Mouse (Mus musculus) brown adipose tissue, adult 24 weeks (tissue): ENCODE data around the gene Focad. TPM values are rescaled to one million over a fixed set of nuclear protein-coding genes. Genes with fewer than 3 reads are reported as not detected.

ENCODE experiments used
- H3K27ac ChIP-seq: fragments of 200-500 bp; replicated peaks from 2 replicates; pipeline ENCODE4 v1.5.1; 2012; ENCODE audit warnings: low read depth, mild to moderate bottlenecking, low read length
- H3K4me1 ChIP-seq: fragments of 200-500 bp; 2 replicates; pipeline ENCODE4 v1.6.1; 2012; ENCODE audit warnings: low read length, mixed read lengths; ENCODE audit not compliant: control insufficient read depth, insufficient read depth, insufficient read length
- H3K4me3 ChIP-seq: fragments of 200-500 bp; 2 replicates; pipeline ENCODE4 v1.5.1; 2012; ENCODE audit warnings: low read depth, mild to moderate bottlenecking, low read length, moderate library complexity; ENCODE audit not compliant: insufficient read depth
- polyA plus RNA-seq: library from polyadenylated mRNA; stranded (reverse); fragments of >200 nt; gene quantifications from 2 replicates; pipeline ENCODE4 v1.2.4, GENCODE M21; 2012; ENCODE audit not compliant: missing spikeins, insufficient read depth, insufficient read length

Focad gene
- polyA plus RNA-seq, 1 experiment, result 9.7 TPM

- no peak overlapping the region for H3K27ac ChIP-seq
- no peak overlapping the region for H3K4me3 ChIP-seq
- H3K4me1 ChIP-seq, result no peaks in the 10 kb centered on the region
These were observed 184.1 kb downstream of the Focad start for GRCm38 (mm10) chr4:88278524-88278923.

GRCm38 (mm10) chr4:88280536-88280935, 186.1 kb downstream of the Focad start:
- Histone ChIP-seq H3K4me3 (no peak overlapping the region), H3K27ac (no peak overlapping the region), H3K4me1 (no peaks in the 10 kb centered on the region)

GRCm38 (mm10) chr4:88295537-88295936, 201.1 kb downstream of the Focad start:
- Histone ChIP-seq H3K4me1 (no peaks in the 10 kb centered on the region), H3K4me3 (no peak overlapping the region), H3K27ac (no peak overlapping the region)

GRCm38 (mm10) chr4:88299551-88299950, 205.1 kb downstream of the Focad start:
- Histone ChIP-seq H3K4me3 (no peak overlapping the region), H3K27ac (no peak overlapping the region), H3K4me1 (no peaks in the 10 kb centered on the region)

- H3K4me1 ChIP-seq, result no peaks in the 10 kb centered on the region
- no peak overlapping the region for H3K27ac ChIP-seq
- no peak overlapping the region for H3K4me3 ChIP-seq
These were observed 206.6 kb downstream of the Focad start for GRCm38 (mm10) chr4:88300832-88301621.

- Histone ChIP-seq H3K4me1 (no peaks in the 10 kb centered on the region), H3K4me3 (no peak overlapping the region), H3K27ac (no peak overlapping the region)
These were observed 207.9 kb downstream of the Focad start for GRCm38 (mm10) chr4:88302291-88302690.

GRCm38 (mm10) chr4:88307691-88308090, 213.3 kb downstream of the Focad start:
- Histone ChIP-seq H3K27ac (no peak overlapping the region), H3K4me3 (no peak overlapping the region), H3K4me1 (no peaks in the 10 kb centered on the region)

GRCm38 (mm10) chr4:88308342-88309116, 214.1 kb downstream of the Focad start:
- Histone ChIP-seq H3K4me1 (no peaks in the 10 kb centered on the region), H3K27ac (no peak overlapping the region), H3K4me3 (no peak overlapping the region)

GRCm38 (mm10) chr4:88309676-88310075, 215.2 kb downstream of the Focad start:
- Histone ChIP-seq H3K4me3 (no peak overlapping the region), H3K4me1 (no peaks in the 10 kb centered on the region), H3K27ac (no peak overlapping the region)

GRCm38 (mm10) chr4:88314898-88315297, 220.5 kb downstream of the Focad start:
- Histone ChIP-seq H3K4me1 (no peaks in the 10 kb centered on the region), H3K27ac (no peak overlapping the region), H3K4me3 (no peak overlapping the region)

- no peaks in the 10 kb centered on the region for H3K4me1 ChIP-seq
- no peak overlapping the region for H3K4me3 ChIP-seq
- no peak overlapping the region for H3K27ac ChIP-seq
These were observed 225.6 kb downstream of the Focad start for GRCm38 (mm10) chr4:88320067-88320466.

GRCm38 (mm10) chr4:88325392-88325791, 231.0 kb downstream of the Focad start:
- Histone ChIP-seq H3K4me1 (no peaks in the 10 kb centered on the region), H3K4me3 (no peak overlapping the region), H3K27ac (no peak overlapping the region)

GRCm38 (mm10) chr4:88334533-88334932, 240.1 kb downstream of the Focad start:
- no peak overlapping the region for H3K4me3 ChIP-seq
- no peak overlapping the region for H3K27ac ChIP-seq
- no peaks in the 10 kb centered on the region for H3K4me1 ChIP-seq

- no peaks in the 10 kb centered on the region for H3K4me1 ChIP-seq
- H3K4me3 ChIP-seq, result no peak overlapping the region
- no peak overlapping the region for H3K27ac ChIP-seq
These were observed 242.3 kb downstream of the Focad start for GRCm38 (mm10) chr4:88336753-88337152.

- no peak overlapping the region for H3K4me3 ChIP-seq
- no peak overlapping the region for H3K27ac ChIP-seq
- no peaks in the 10 kb centered on the region for H3K4me1 ChIP-seq
These were observed 242.9 kb downstream of the Focad start for GRCm38 (mm10) chr4:88337365-88337764.

- H3K4me3 ChIP-seq, result no peak overlapping the region
- no peak overlapping the region for H3K27ac ChIP-seq
- no peaks in the 10 kb centered on the region for H3K4me1 ChIP-seq
These were observed 243.7 kb downstream of the Focad start for GRCm38 (mm10) chr4:88338130-88338529.
